Mouse (Mus musculus) embryonic facial prominence, embryonic 12.5 days (tissue): ENCODE measurements around the gene Ugt1a7c. TPM values are rescaled to one million over a fixed set of nuclear protein-coding genes. Genes with fewer than 3 reads are reported as not detected.

ENCODE experiments used
- ATAC-seq: fragments of 200-750 bp; cut with Nextera tagmentation; 2 replicates; pipeline ENCODE4 v1.8.0; 2017; ENCODE audit not compliant: insufficient number of reproducible peaks, insufficient read depth, low FRiP score, low TSS enrichment
- H3K27ac ChIP-seq: fragments of 300-500 bp; sonication (generic); 2 replicates; pipeline ENCODE4 v1.5.1; 2016; ENCODE audit warnings: mild to moderate bottlenecking
- H3K27me3 ChIP-seq: fragments of 300-500 bp; sonication (generic); 2 replicates; pipeline ENCODE4 v1.6.1; 2016; ENCODE audit warnings: mild to moderate bottlenecking, moderate library complexity
- H3K36me3 ChIP-seq: fragments of 300-500 bp; sonication (generic); 2 replicates; pipeline ENCODE4 v1.6.1; 2016; ENCODE audit warnings: mild to moderate bottlenecking
- H3K4me1 ChIP-seq: fragments of 300-500 bp; sonication (generic); 2 replicates; pipeline ENCODE4 v1.6.1; 2016
- H3K4me2 ChIP-seq: fragments of 300-500 bp; sonication (generic); replicated peaks from 2 replicates; pipeline ENCODE4 v1.6.1; 2016; ENCODE audit warnings: mild to moderate bottlenecking, moderate library complexity
- H3K4me3 ChIP-seq: fragments of 300-500 bp; sonication (generic); 2 replicates; pipeline ENCODE4 v1.5.1; 2016; ENCODE audit warnings: mild to moderate bottlenecking
- H3K9ac ChIP-seq: fragments of 300-500 bp; sonication (generic); 2 replicates; pipeline ENCODE4 v1.6.1; 2016; ENCODE audit warnings: mild to moderate bottlenecking, moderate library complexity
- H3K9me3 ChIP-seq: fragments of 300-500 bp; sonication (generic); 2 replicates; pipeline ENCODE4 v1.6.1; 2016; ENCODE audit warnings: mild to moderate bottlenecking, moderate library complexity
- WGBS: fragments of 180-500 bp; shearing (Covaris S2); methylation state at CpG from one replicate; pipeline ENCODE4 v1.1.7; 2016; 5-methylcytosine and 5-hydroxymethylcytosine counted together
- polyA plus RNA-seq: library from polyadenylated mRNA; unstranded; fragments of >200 nt; fragmentation: Nextera tagmentation; extraction: Ambion mirVana; gene quantifications from 2 replicates; pipeline ENCODE4 v1.2.1, GENCODE M21; 2016

Gene Ugt1a7c
- polyA plus RNA-seq, 1 experiment from 2014 or later = 0.63 TPM

- no peak overlapping the region for H3K27ac ChIP-seq
- ATAC-seq = no peak
- peaks cover 97% of the 10 kb centered on the region for H3K9me3 ChIP-seq
- no peaks in the 10 kb centered on the region for H3K36me3 ChIP-seq
- no peak overlapping the region for H3K4me2 ChIP-seq
- 62% methylated on average over 4 of the region's 4 CpGs for WGBS
- H3K9ac ChIP-seq = no peak overlapping the region
- no peaks in the 10 kb centered on the region for H3K4me1 ChIP-seq
- H3K4me3 ChIP-seq = no peak overlapping the region
- H3K27me3 ChIP-seq = no peaks in the 10 kb centered on the region
These were observed 141.1 kb downstream of the Ugt1a7c start for GRCm38 (mm10) chr1:88235894-88236415.

GRCm38 (mm10) chr1:88237311-88237710 is 142.4 kb downstream of the Ugt1a7c start:
- H3K27me3 ChIP-seq = no peaks in the 10 kb centered on the region
- no peak overlapping the region for H3K4me3 ChIP-seq
- 81% methylated on average over 5 of the region's 5 CpGs for WGBS
- no peak overlapping the region for H3K9ac ChIP-seq
- H3K9me3 ChIP-seq = peaks cover 90% of the 10 kb centered on the region
- no peaks in the 10 kb centered on the region for H3K36me3 ChIP-seq
- H3K4me1 ChIP-seq = no peaks in the 10 kb centered on the region
- no peak overlapping the region for H3K4me2 ChIP-seq
- ATAC-seq = no peak
- H3K27ac ChIP-seq = no peak overlapping the region

DNA sequence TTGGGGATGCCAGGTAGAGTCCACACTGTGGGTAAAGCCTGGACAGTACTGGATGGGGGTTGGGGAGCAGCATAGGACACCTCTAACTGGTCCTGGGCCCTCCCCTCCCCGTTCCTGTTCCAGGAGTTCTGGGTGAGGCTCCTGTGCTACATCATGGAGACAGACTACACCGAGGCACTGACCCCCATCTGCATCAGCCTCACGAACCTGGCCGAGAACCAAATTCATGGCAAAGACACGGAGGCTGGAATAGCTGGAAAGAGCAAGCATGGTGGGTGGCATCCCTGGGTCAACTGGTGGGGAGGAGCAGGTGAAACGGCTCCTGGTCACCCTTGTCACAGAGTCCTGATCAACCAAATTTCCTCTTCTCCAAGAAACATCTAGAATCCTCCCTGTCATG is 143.9 kb downstream of the Ugt1a7c start:
- peaks cover 88% of the 10 kb centered on the region for H3K9me3 ChIP-seq
- no peak overlapping the region for H3K4me3 ChIP-seq
- no peaks in the 10 kb centered on the region for H3K27me3 ChIP-seq
- no peak overlapping the region for H3K4me2 ChIP-seq
- H3K36me3 ChIP-seq = no peaks in the 10 kb centered on the region
- H3K27ac ChIP-seq = no peak overlapping the region
- peak; percentile 23; the same call in 1 of the 2 replicates for ATAC-seq
- 78% methylated on average over 6 of the region's 6 CpGs for WGBS
- H3K4me1 ChIP-seq = no peaks in the 10 kb centered on the region
- H3K9ac ChIP-seq = no peak overlapping the region

GRCm38 (mm10) chr1:88240072-88240471 is 145.2 kb downstream of the Ugt1a7c start:
- Histone ChIP-seq H3K9ac (no peak overlapping the region), H3K4me1 (no peaks in the 10 kb centered on the region), H3K27me3 (no peaks in the 10 kb centered on the region), H3K4me2 (no peak overlapping the region), H3K27ac (no peak overlapping the region), H3K9me3 (peaks cover 88% of the 10 kb centered on the region), H3K36me3 (no peaks in the 10 kb centered on the region), H3K4me3 (no peak overlapping the region)
- no peak for ATAC-seq
- 73% methylated on average over 5 of the region's 5 CpGs for WGBS

DNA sequence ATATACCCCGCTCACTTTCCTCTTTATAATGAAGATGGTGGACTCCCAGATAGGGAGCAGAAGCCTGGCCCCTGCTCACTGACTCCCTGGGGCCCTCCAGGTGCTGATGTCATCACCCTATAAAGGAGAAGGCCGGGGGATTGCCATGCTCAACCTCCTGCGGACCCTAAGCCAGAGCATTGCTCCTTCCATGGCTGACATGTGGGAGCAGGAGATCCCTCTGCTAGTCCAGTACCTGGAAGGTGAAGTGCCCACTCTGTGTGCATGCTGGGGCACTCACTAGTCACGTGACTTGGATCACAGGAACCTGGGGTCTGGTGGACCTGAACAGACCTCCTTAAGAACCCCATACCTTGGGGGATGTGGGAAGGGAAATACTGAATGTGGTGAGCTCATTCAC is 145.7 kb downstream of the Ugt1a7c start:
- no peak overlapping the region for H3K4me3 ChIP-seq
- no peaks in the 10 kb centered on the region for H3K36me3 ChIP-seq
- no peak overlapping the region for H3K4me2 ChIP-seq
- no peak overlapping the region for H3K27ac ChIP-seq
- no peak overlapping the region for H3K9ac ChIP-seq
- no peaks in the 10 kb centered on the region for H3K4me1 ChIP-seq
- H3K27me3 ChIP-seq = no peaks in the 10 kb centered on the region
- ATAC-seq = no peak
- WGBS = 70% methylated on average over 4 of the region's 4 CpGs
- peaks cover 88% of the 10 kb centered on the region for H3K9me3 ChIP-seq

DNA sequence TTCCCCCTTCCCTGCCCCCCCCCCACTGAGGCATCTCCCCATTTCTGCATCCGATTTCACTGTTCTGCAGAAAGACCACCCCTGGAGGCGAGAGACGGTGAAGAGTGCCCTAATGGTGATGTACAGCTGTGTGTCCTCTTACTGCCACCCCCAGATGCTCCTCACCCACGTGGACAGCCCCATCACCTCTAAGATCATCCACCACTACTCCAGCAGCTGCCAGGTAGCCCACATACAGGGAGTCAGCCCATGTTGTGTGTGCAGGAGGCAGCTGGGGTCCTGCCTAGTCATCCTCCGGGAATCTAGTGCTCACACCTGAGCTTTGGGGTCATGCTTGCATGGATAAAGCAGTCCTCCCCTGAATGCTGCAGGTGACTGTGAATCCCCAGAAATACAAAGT is 149.0 kb downstream of the Ugt1a7c start:
- H3K9me3 ChIP-seq = peaks cover 88% of the 10 kb centered on the region
- no peaks in the 10 kb centered on the region for H3K27me3 ChIP-seq
- no peaks in the 10 kb centered on the region for H3K36me3 ChIP-seq
- no peak for ATAC-seq
- no peaks in the 10 kb centered on the region for H3K4me1 ChIP-seq
- 63% methylated on average over 5 of the region's 5 CpGs for WGBS
- no peak overlapping the region for H3K4me3 ChIP-seq
- no peak overlapping the region for H3K4me2 ChIP-seq
- no peak overlapping the region for H3K9ac ChIP-seq
- H3K27ac ChIP-seq = no peak overlapping the region

DNA sequence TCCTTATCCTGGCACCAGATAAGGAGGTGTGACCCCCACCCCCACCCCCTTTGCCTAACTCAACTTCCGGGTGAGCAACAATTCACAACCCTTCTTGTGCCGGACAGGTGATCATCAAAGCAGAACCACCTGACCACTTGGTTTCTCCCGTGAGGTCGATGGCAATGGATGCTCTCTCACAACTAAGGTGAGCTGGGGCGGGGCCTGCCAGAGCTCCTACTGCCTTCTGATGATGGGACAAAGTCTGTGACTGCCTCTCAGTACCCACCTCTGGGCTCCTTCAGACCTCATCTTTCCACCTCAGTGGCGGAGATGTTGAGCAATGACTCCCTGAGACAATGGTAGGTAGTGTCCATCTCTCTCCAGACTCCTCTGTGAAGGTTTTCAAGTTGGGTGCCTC is 151.0 kb downstream of the Ugt1a7c start:
- Histone ChIP-seq H3K9ac (no peak overlapping the region), H3K27me3 (no peaks in the 10 kb centered on the region), H3K36me3 (no peaks in the 10 kb centered on the region), H3K9me3 (peaks cover 88% of the 10 kb centered on the region), H3K4me3 (no peak overlapping the region), H3K4me1 (no peaks in the 10 kb centered on the region), H3K27ac (no peak overlapping the region), H3K4me2 (no peak overlapping the region)
- WGBS = 75% methylated on average over 6 of the region's 6 CpGs
- no peak for ATAC-seq

DNA sequence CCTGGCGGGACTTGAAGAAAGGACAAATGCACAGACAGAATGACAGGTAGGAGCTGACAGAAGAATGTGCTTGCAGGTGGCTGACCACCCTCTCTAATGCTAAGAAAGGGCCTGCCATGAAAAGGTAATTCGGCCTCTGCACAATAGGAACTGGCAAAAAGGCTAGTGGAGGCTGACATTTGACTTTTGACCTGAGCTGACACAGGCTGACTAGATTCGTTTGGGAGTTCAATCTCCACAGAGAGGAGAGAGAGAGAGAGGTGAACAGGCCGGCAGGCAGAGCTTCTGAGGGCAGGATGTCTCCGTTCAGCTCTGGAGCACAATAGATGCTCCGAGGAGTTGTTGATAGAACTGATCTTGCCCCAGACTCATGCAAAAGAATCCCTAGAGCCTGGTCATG is 151.5 kb downstream of the Ugt1a7c start:
- H3K4me1 ChIP-seq = no peaks in the 10 kb centered on the region
- no peaks in the 10 kb centered on the region for H3K27me3 ChIP-seq
- no peak overlapping the region for H3K4me3 ChIP-seq
- 44% methylated on average over 6 of the region's 6 CpGs for WGBS
- H3K4me2 ChIP-seq = no peak overlapping the region
- no peak overlapping the region for H3K9ac ChIP-seq
- no peak for ATAC-seq
- H3K36me3 ChIP-seq = no peaks in the 10 kb centered on the region
- H3K9me3 ChIP-seq = peaks cover 90% of the 10 kb centered on the region
- H3K27ac ChIP-seq = no peak overlapping the region

DNA sequence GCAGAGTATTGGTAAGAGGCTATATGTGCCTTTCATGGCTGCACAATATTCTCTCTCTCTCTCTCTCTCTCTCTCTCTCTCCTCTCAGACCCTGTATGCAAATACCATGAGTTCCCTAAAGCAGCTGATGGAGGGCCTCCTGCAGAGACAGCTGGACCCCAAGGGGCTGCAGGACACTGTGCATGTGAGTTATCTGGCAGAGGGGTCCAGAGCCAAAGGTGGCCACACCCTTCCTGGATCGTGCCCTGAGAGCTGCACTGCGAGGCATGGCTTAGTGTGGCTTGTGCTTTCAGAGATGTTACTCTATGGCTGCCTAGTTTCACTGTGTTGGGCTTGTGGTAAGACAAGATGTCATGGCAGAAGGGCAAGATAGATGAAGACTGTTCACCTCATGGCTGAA is 152.8 kb downstream of the Ugt1a7c start:
- no peak for ATAC-seq
- WGBS = 50% methylated on average over 2 of the region's 2 CpGs

GRCm38 (mm10) chr1:88248658-88249057 is 153.8 kb downstream of the Ugt1a7c start:
- H3K36me3 ChIP-seq = no peaks in the 10 kb centered on the region
- no peaks in the 10 kb centered on the region for H3K4me1 ChIP-seq
- no peaks in the 10 kb centered on the region for H3K27me3 ChIP-seq
- H3K4me2 ChIP-seq = no peak overlapping the region
- H3K9me3 ChIP-seq = peaks cover 90% of the 10 kb centered on the region
- WGBS = 69% methylated on average over 4 of the region's 4 CpGs
- H3K4me3 ChIP-seq = no peak overlapping the region
- ATAC-seq = no peak
- no peak overlapping the region for H3K27ac ChIP-seq
- no peak overlapping the region for H3K9ac ChIP-seq

More for the DNA sequence above, 152.8 kb downstream of the Ugt1a7c start:
- Histone ChIP-seq H3K4me2 (no peak overlapping the region), H3K27me3 (no peaks in the 10 kb centered on the region), H3K4me1 (no peaks in the 10 kb centered on the region), H3K9ac (no peak overlapping the region), H3K9me3 (peaks cover 91% of the 10 kb centered on the region), H3K36me3 (no peaks in the 10 kb centered on the region), H3K4me3 (no peak overlapping the region), H3K27ac (no peak overlapping the region)

GRCm38 (mm10) chr1:88249596-88249995 is 154.7 kb downstream of the Ugt1a7c start:
- Histone ChIP-seq H3K9me3 (peaks cover 88% of the 10 kb centered on the region), H3K36me3 (no peaks in the 10 kb centered on the region), H3K27me3 (no peaks in the 10 kb centered on the region)

GRCm38 (mm10) chr1:88250023-88250422 is 155.2 kb downstream of the Ugt1a7c start:
- H3K36me3 ChIP-seq = no peaks in the 10 kb centered on the region
- H3K9me3 ChIP-seq = peaks cover 88% of the 10 kb centered on the region
- H3K27me3 ChIP-seq = no peaks in the 10 kb centered on the region
- no peak overlapping the region for H3K4me2 ChIP-seq
- no peak for ATAC-seq
- no peak overlapping the region for H3K27ac ChIP-seq
- H3K9ac ChIP-seq = no peak overlapping the region
- WGBS = 78% methylated on average over 5 of the region's 5 CpGs
- no peak overlapping the region for H3K4me3 ChIP-seq
- H3K4me1 ChIP-seq = no peaks in the 10 kb centered on the region

More at GRCm38 (mm10) chr1:88249596-88249995, 154.7 kb downstream of the Ugt1a7c start:
- H3K9ac ChIP-seq = no peak overlapping the region
- ATAC-seq = no peak
- no peak overlapping the region for H3K27ac ChIP-seq
- H3K4me1 ChIP-seq = no peaks in the 10 kb centered on the region
- WGBS = 78% methylated on average over 7 of the region's 7 CpGs
- H3K4me2 ChIP-seq = no peak overlapping the region
- H3K4me3 ChIP-seq = no peak overlapping the region

- Histone ChIP-seq H3K9ac (no peak overlapping the region), H3K36me3 (no peaks in the 10 kb centered on the region), H3K9me3 (peaks cover 91% of the 10 kb centered on the region), H3K27ac (no peak overlapping the region), H3K4me1 (no peaks in the 10 kb centered on the region), H3K4me3 (no peak overlapping the region), H3K27me3 (no peaks in the 10 kb centered on the region), H3K4me2 (no peak overlapping the region)
- 74% methylated on average over 8 of the region's 8 CpGs for WGBS
- ATAC-seq = no peak
These were observed 158.2 kb downstream of the Ugt1a7c start for GRCm38 (mm10) chr1:88253106-88253505.
